Mouse (Mus musculus) layer of hippocampus, postnatal 25 days (tissue): Measurements from ENCODE around the gene Diexf. TPM values are rescaled to one million over a fixed set of nuclear protein-coding genes. Genes with fewer than 3 reads are reported as not detected.

Experiments
- DNase-seq, 2 experiments: peaks; one replicate each; pipeline ENCODE4 v3.0.0; 2022; ENCODE audit warnings: mixed read lengths in 2 of 2, low spot score in 1 of 2; ENCODE audit errors: extremely low spot score in 1 of 2
- total RNA-seq, 2 experiments: library from RNA; stranded (reverse); gene quantifications; 2 replicates each; pipeline ENCODE4 v1.2.3; 2021

Diexf gene
- total RNA-seq = 10 to 100 TPM; 22.4 to 26.1 TPM

DNA sequence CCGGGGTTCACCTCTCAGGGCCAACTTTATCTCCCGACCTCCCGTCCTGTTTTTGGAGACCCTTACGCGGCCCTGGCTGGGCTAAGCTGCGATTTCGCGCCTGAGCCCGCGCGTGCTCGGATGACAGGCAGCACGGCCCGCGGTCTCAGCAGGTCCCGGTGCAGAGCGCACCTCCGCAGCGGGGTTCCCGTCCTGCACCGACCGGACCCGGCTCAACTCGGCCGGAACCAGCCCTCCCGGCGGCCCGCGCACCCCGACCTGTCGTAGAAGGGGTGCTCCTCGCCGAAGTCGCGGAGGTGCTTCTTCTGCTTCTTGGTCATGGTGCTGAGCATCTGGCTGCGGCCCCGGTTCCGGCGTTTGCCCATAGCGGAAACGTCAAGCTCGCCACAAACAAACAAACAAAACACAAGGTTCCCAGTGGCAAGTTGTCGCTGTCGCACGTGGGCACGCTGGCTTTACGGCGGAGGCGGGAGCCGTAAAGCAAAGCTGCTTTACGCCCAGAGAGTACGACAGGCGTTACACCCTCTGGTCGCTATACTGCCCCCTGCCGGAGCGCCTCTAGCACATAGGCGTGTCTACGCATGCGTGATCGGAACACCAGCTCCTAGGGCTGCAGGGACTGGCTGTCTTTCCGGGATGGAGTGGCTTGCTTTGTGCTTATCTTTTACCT lies at the start of gene Diexf:
Gene Diexf (minus strand): TSS at position 487 of the 670 bp plus-strand sequence.
- peak; percentile 96 to 99 for DNase-seq

DNA sequence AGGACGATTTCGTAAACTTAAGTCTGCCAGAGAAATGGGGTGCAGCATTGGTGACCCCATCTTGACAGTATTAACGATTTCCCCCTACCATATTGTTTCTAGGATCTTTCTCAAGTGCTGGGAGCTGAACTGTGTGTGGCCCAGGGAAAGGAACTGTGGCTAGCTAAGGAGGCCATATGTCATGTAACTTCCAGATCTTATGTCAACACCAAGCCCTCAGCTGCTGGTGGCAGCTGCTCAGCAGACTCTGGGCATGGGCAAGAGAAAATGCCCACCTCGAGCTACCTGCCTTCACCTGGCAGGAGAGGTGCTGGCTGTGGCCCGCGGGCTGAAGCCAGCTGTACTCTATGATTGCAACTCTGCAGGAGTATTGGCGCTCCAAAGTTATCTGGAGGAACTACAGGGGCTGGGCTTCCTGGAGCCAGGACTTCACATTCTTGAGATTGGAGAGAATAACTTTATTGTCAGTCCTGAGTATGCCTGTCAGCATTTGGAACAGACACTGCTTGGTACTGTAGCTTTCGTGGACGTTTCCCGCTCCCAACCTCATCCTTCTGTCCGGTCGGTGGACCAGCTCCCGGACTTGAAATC lies 44.2 kb upstream of the Diexf start:
- no peak for DNase-seq

- no peak for DNase-seq
Observed at GRCm38 (mm10) chr1:193173810-193174129, 43.7 kb upstream of the Diexf start.

GRCm38 (mm10) chr1:193172991-193173809 lies 43.1 kb upstream of the Diexf start:
- DNase-seq = peak; percentile 74 to 83

DNA sequence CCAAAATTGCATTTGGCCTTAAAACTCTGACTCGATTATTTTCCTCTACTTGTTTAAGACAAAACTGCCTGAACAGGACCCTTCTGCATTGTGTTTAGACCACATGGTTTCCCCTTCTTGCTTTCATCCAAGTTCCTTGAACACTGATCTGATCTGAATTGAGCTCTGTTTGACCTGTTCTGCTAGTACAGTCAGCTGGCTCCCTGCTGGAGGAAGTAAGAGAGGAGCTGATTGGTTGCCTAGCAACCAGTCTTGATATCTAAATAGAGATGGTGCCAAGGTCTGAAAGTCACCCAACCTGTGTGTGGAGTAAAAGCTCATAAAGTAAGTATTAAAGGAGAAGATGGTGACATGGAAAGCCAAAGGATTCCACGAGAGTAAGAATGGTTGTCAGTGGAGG lies 39.8 kb upstream of the Diexf start:
- DNase-seq = no peak

GRCm38 (mm10) chr1:193169228-193169627 lies 39.2 kb upstream of the Diexf start:
- no peak for DNase-seq

DNA sequence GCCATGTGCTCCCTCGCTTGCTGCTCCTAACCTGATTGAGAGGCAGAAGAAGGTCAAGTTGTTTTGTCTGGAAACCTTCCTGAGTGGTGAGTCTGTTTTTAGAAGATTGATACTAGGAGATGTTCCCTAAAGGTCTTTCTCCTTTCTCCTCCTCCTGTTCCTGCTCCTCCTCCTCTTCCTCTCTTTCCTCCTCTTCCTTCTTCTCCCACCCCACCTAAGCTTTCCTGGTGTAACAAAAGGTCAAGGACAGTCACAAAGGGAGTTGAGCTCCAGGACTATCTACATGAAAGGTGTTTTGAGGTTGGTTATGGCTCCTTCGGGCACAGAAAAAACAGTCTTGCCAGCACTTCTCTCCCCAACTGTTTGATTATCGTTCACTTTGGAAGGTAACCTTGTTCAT lies 37.7 kb upstream of the Diexf start, which contains the start of gene A130010J15Rik:
Gene A130010J15Rik (plus strand): TSS at position 301 of the 400 bp plus-strand sequence.
- DNase-seq = no peak

DNA sequence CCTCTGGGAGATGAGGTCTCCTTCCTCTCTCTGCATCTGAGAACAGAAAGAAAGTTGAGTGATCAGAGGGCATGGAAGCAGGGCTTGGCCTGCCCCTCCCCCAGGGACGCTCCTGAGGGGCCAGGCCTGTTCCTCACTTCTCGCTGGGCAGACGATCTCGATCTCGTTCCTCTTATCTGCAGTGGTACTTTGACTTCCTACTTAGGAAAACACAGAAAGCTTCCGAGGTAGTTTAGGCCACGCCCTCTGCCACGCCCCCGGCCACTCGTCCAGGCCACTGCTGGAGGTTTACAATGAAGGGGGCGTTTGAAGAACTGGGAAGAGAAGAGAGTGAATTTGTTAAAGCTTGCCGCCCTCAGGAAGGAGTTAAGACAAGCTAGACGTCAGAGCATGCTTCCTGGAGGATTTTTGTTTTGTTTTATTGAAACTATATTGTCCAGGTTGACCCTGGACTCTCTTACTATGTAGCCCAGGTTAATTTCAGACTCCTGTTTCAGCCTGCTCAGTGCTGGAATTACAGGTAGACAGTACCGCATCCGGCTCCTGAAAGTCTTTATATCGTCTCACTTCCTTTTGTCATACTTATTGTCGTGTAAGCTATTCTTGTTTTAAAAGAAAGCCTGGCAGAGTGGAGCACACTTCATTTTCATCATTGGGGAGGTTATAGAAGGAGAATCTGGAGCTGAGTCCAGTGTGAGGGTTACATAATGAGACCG lies 30.4 kb upstream of the Diexf start:
- no peak for DNase-seq

DNA sequence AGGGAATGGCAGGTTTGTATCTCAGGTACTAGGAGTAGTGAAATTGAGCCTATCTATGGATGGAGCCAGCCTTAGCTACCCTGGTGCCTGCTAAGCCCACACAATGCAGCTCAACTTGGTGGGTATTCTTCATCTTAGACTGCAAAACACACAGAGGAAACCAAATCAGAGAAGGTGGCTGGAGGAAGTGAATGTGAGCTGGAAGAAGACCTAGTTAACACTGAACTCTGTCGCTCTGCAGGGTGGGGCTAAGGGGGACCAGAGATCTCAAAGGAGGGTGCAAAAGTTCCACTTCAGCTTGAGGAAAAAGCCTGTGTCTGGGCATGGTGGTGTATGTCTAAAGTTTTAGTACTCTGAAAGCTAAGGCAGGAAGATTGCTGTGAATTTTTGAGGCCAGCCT lies 29.5 kb upstream of the Diexf start:
- DNase-seq = no peak

DNA sequence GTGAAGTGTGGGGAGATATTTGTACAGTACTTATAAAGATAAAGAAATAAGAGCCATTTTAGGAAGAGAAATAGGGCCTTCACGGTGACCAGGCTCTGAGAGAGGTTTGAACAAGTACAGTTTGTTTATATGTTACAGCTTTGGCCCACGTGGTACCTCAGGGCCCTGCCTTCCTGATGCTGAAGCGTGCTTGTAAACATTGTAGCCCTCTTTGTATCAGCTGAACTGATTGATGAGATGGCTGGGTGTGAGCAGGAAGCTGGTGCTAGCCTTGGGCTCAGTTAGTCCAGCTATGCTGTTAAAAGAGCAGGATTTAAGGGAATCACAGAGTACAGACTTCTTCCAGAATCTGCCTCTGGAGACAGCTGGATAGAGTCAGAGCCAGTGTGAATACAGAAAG lies 29.1 kb upstream of the Diexf start:
- DNase-seq = no peak

DNA sequence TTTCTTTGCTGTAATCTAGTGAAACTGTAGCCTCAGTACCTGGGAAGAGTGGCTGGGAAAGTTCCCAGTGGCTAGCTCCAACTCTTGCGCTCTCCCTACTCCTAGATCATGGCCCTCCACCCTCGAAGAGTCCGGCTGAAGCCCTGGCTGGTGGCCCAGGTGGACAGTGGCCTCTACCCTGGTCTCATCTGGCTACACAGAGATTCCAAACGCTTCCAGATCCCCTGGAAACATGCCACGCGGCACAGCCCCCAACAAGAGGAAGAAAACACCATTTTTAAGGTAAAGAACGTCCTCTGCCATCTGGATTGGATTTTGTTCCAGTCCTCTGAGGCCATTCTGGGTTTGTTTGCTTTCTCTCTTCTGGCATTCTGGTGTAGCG lies 27.0 kb upstream of the Diexf start:
- no peak for DNase-seq

DNA sequence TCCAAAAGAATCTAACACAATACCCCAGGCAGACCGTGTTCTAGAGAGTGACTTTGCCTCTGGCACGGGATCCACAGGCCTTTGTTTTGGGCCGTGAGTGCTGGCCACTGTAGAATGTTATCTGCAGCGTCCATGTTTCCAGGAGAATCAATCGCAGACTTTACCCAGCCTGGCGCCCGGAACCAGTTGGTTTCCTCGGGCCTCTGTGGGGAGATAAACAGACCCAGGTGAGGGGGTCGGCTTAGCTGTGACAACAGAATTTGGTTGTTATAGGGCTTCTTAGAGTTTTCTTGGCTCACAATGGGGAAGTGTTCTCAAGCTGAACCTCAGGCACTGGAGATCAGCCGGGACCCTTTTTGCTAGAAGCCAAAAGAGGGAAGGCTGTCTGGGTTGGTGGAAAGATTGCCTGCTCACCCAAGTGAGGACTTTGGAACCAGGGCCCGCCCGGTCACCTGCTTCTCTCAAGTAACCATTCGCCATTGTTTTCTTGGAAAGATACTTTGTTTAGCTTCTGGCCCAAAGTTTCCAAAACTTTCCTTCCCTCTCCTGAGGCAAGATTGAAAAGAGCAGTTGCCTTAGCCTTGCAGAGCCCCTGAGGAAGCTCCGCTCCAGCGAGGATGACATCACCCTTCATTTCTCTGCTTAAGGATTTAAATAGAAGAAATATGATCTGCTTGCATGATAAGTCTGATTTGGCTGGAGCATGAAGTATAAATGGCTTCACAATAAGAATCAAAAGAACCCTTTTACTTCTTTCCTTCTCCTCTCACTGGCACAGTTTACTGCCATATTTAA lies 26.4 kb upstream of the Diexf start:
- DNase-seq = no peak

DNA sequence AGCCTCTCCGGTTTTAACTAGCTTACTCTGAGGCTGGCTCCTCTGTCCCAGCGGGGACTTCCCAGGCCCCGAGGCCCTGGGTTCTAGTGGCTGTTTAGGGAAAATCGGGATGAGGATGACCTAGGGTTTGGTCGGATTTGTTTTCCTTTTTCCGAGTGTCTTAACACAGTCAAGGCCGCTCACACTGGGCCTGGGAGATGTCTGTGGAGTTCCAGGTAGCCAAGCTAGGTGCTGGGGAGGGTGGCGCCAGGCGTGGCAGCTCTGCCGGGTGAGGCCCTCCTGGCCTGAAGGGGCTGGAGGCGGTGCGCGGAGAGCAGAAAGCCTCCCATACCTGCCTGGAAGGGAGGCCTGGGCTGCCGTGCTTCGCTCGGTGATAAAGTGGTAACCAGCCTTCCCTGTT lies 23.5 kb upstream of the Diexf start:
- DNase-seq = no peak

DNA sequence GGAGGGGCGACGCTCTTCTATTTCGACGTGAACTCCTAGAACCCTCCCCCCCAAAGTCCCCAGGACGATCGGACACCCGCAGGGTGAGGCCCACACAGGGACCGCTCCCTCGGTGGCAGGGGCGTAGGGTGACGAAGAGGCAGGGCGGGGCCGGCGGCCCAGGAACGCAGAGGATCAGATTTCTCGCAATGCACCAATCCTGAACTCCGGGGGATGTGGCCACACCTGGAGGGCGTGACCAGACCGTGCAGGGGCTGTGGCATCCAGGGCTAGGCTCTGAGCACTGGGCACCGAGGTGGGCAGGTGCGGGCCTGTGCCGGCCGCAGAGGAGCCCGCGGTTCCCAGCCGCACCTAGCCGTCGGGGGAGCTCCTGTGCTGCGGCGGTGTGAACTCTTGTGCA lies 22.8 kb upstream of the Diexf start, which contains the start of gene Irf6:
Gene Irf6 (plus strand): TSS at position 240 of the 400 bp plus-strand sequence.
- DNase-seq = no peak

GRCm38 (mm10) chr1:193151134-193151533 lies 21.1 kb upstream of the Diexf start:
- no peak for DNase-seq

DNA sequence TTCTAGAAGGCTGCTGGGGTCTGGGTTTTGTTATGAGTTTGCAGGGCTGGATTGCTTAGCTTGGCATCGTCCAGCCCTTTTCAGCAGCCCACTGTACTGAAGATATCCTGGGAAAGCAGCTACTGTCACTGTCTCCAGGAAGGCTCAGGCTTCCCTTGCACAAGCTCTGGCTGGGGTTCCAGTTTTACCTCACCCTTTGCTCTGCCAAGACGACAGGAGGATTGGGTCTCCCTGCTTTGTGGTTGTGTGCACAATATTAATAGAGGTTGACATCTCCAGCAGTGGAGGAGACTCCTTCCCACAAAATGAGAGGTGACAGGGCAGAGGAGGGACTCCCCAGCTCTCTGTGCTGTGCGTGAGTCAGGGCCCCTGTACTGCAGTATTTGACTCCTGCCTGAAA lies 19.2 kb upstream of the Diexf start:
- no peak for DNase-seq

DNA sequence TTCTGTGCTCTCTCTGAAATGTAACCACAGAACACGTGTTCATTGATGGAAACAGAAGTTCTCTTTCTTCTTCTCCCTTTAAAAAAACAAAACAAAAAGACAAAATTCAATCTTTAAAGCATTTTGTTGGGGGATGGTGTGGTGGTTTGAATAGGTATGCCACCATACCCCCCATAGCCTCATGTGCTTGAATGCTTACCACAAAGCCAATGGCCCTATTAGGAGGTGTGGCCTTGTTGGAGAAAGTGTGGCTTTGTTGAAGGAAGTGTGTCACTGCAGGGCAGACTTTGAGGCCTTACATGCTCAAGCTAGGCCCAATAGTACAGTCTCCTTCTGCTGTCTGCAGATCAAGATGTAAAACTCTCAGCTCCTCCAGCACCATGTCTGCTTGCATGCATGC lies 16.3 kb upstream of the Diexf start:
- no peak for DNase-seq

DNA sequence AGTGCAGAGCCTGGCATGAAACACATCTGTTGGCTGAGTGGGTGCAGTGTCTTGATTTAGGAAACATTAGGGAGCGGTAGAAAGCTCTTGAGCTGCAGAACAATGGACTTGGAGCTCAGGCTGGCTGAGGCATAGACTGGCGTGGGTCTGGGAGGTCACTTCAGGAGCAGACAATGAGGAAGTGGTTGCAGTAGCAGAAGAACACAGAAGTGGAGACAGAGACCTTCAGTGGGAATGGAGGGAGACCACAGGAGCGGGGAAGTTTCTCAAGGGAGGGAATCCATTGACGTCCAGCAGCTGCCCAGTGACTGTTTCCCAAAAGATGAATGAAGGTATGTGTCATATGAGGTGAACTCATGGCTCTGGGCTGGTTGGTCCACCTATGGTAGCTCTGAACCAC lies 15.0 kb upstream of the Diexf start:
- no peak for DNase-seq

- no peak for DNase-seq
Observed at GRCm38 (mm10) chr1:193144516-193144915, 14.4 kb upstream of the Diexf start.

- no peak for DNase-seq
Observed at GRCm38 (mm10) chr1:193142517-193143062, 12.5 kb upstream of the Diexf start.
